Mouse (Mus musculus) thymus, postnatal 25 days (tissue): ENCODE results near the gene Nrarp.

Source experiments
- DNase-seq: peaks from one replicate; pipeline ENCODE4 v3.0.0; 2022

The Nrarp gene

GRCm38 (mm10) chr2:25196172-25196954 lies 15.8 kb downstream of the Nrarp start, which contains the start of gene Tor4a:
TSS of gene Tor4a (minus strand) at chr2:25196886.
- peak; percentile 78 for DNase-seq

DNA sequence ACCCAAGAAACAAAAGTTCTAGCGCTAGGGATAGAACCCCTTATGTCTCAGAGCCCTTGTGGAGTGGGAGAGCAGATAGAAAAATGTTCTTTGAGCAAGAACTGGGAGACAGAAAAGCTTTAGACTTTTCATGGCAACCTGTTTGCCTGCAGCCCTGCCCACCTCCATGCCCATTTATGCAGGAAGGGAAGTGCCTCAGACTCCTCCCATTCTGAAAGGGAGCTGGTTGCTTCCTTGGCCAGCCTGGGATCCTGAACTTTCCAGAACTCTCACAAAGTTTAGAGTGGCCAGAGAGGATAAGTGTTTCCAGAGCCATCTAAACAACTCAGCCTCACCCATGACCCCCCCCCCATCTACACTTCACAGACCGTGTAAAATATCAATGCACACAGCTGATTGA lies 16.6 kb downstream of the Nrarp start:
- DNase-seq, result no peak

- no peak for DNase-seq
These were observed 17.4 kb downstream of the Nrarp start for GRCm38 (mm10) chr2:25197946-25198345.

DNA sequence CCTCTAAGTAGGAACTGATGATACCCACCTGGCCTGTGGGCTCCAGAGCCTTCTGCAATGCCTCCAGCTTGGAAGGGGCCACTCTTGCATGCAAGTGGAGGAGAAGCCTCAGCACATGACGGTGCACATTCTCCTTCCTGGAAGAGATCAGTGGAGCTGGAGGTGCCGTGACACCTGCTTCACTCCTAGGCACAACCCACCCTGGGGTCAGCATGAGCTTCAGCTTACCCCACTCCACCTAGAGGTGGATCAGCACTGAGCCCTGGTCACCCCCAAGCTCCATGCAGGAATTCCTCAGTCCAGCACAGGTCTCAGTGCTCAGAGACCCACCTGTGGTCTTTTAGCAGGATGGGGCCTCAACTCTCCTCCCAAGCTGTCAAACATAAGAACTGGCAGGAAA lies 20.1 kb downstream of the Nrarp start:
- no peak for DNase-seq

DNA sequence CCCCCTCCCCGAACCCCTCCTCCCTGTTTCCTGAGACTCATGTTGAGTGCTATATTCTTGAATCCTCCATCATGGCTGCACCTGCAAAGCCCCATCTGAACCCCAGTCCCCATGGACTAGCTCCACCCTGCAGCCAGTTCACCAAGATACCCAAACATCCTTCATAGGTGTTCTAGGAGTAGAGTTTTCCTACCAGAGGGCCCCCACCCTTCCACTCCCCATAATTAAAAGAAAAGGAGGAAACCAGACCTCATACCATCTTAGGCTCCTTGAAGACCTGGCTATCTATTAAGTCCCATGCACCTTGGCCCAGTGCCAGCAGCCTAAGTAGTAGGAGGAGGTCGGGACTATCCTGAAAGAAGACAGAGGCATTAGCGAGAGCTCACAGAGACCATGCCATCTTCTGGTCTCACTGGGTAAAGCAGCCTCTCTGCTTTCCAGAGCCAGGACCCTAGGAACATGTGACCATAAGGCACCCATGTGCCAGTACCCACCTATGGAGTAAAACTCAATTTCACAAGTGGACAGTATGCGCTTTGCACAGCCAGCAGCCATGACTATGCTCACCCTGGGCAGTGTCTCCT lies 23.2 kb downstream of the Nrarp start:
- DNase-seq, result no peak

GRCm38 (mm10) chr2:25207593-25207992 lies 27.0 kb downstream of the Nrarp start:
- DNase-seq, result no peak

GRCm38 (mm10) chr2:25210686-25211085 lies 30.1 kb downstream of the Nrarp start:
- DNase-seq, result no peak

DNA sequence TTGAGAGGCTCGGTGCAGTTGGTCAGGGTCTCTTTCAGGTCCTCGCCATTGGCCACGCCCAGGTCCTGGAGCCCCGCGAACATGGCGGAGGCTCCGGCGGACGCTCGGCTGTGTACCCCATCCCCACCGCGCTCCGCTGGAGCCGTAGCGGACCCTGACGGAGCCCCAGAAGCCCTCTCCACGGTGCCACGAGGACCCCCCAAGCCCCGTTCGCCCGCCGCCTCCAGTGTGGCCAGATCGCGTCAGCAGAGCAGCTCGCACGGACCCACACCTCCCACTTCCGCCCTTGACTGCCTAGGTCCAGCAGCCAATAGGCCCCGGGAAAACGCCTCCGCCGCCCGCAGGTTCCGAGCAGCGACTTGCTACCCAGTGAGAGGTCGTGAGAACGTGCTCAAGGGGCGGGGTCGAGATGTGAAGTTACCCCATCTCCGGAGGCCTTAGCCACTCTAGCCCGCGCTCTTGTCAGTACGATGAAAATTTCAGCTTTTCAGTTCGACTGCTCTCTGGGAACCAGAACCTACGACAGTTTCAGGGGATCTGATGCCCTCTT lies 30.6 kb downstream of the Nrarp start, which contains the start of gene Nelfb:
TSS of gene Nelfb (minus strand) at position 369 of the 550 bp plus-strand sequence.
- peak; percentile 90 for DNase-seq

GRCm38 (mm10) chr2:25213266-25213865 lies 32.8 kb downstream of the Nrarp start:
- DNase-seq, result no peak

GRCm38 (mm10) chr2:25214444-25214843 lies 33.9 kb downstream of the Nrarp start, which contains the start of gene Stpg3:
TSS of gene Stpg3 (minus strand) at chr2:25214637.
- DNase-seq, result no peak

- no peak for DNase-seq
These were observed 37.1 kb downstream of the Nrarp start for GRCm38 (mm10) chr2:25217666-25218065.

- DNase-seq, result no peak
These were observed 37.9 kb downstream of the Nrarp start, which contains the start of gene Fam166a for GRCm38 (mm10) chr2:25218445-25218844. TSS of gene Fam166a (plus strand) at chr2:25218745.

DNA sequence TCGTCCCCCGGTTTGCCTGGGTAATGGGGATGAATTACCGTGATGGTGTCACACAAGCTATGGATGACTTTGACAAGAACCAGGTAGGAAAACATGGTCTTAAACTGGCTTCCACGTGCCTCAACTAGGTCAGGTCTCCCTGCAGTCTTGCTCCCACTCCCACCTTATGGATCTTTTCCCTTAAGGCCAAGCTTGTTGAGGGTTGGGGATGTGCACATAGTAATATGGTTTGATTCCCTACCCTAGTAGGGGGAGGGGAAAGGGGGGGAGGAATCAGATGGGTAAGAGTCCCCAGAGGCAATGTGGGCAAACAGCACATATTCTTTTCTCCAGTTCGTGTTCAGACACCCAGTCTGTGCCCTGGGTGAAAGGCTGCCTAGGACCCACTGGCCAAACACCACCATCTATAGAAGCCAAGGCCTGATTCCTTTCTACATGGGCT lies 40.8 kb downstream of the Nrarp start:
- no peak for DNase-seq

- DNase-seq, result peak; percentile 82
These were observed 43.3 kb downstream of the Nrarp start for GRCm38 (mm10) chr2:25223681-25224491.

DNA sequence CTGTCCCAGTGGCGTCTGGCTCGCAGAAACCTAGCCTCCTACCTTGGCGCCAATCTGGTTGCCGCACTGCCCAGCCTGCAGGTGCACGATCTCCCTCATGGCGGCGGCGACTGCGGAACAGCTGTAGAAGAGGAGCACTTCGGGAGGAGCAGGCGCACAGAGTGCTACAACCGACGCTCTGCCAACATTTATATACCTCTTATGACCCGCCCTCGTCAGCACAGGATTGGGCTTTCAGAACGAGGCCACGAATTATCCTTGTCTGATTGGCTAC lies 43.9 kb downstream of the Nrarp start, which contains the start of gene Tubb4b:
TSS of gene Tubb4b (minus strand) at position 211 of the 274 bp plus-strand sequence.
- DNase-seq, result no peak

- DNase-seq, result peak; percentile 97
These were observed 44.5 kb downstream of the Nrarp start for GRCm38 (mm10) chr2:25224766-25225752.

- no peak for DNase-seq
These were observed 45.3 kb downstream of the Nrarp start for GRCm38 (mm10) chr2:25225811-25226379.

GRCm38 (mm10) chr2:25226864-25227263 lies 46.3 kb downstream of the Nrarp start:
- no peak for DNase-seq

GRCm38 (mm10) chr2:25227406-25227805 lies 46.8 kb downstream of the Nrarp start:
- DNase-seq, result no peak

GRCm38 (mm10) chr2:25228431-25228889 lies 47.9 kb downstream of the Nrarp start:
- peak; percentile 88 for DNase-seq

- DNase-seq, result no peak
These were observed 48.5 kb downstream of the Nrarp start for GRCm38 (mm10) chr2:25228995-25229530.
